Mouse (Mus musculus) kidney, embryonic 16.5 days (tissue): Measurements from ENCODE around the gene Rbfox1. TPM values are rescaled to one million over a fixed set of nuclear protein-coding genes. Genes with fewer than 3 reads are reported as not detected.
A peak's percentile ranks its signal among the peaks of the same experiment; 100 is the strongest.

Experiments used
- ATAC-seq: fragments of 200-750 bp; cut with Nextera tagmentation; 2 replicates; pipeline ENCODE4 v1.8.0; 2017; ENCODE audit warnings: moderate TSS enrichment; ENCODE audit not compliant: low FRiP score, low TSS enrichment
- H3K27ac ChIP-seq: fragments of 300-500 bp; sonication (generic); 2 replicates; pipeline ENCODE4 v1.5.1; 2014; ENCODE audit warnings: low read length
- H3K27me3 ChIP-seq: fragments of 300-500 bp; sonication (generic); 2 replicates; pipeline ENCODE4 v1.6.1; 2014; ENCODE audit warnings: low read length, control low read depth, mixed read lengths; ENCODE audit not compliant: insufficient read depth
- H3K36me3 ChIP-seq: fragments of 300-500 bp; sonication (generic); 2 replicates; pipeline ENCODE4 v1.6.1; 2014; ENCODE audit warnings: low read length, control low read depth, mixed read lengths; ENCODE audit not compliant: insufficient read depth
- H3K4me1 ChIP-seq: fragments of 300-500 bp; sonication (generic); 2 replicates; pipeline ENCODE4 v1.6.1; 2014; ENCODE audit warnings: low read length, control low read depth, mixed read lengths; ENCODE audit not compliant: insufficient read depth
- H3K4me2 ChIP-seq: fragments of 300-500 bp; sonication (generic); replicated peaks from 2 replicates; pipeline ENCODE4 v1.6.1; 2014; ENCODE audit warnings: low read depth, low read length
- H3K4me3 ChIP-seq: fragments of 300-500 bp; sonication (generic); 2 replicates; pipeline ENCODE4 v1.5.1; 2014; ENCODE audit warnings: mild to moderate bottlenecking, low read length
- H3K9ac ChIP-seq: fragments of 300-500 bp; sonication (generic); replicated peaks from 2 replicates; pipeline ENCODE4 v1.6.1; 2014; ENCODE audit warnings: low read length
- H3K9me3 ChIP-seq: fragments of 300-500 bp; sonication (generic); 2 replicates; pipeline ENCODE4 v1.6.1; 2016; ENCODE audit warnings: low read length, control low read depth
- WGBS: fragments of 180-500 bp; shearing (Covaris S2); extraction: QIAGEN DNeasy Blood & Tissue Kit; methylation state at CpG from one replicate; pipeline ENCODE4 v1.1.7; 2014; 5-methylcytosine and 5-hydroxymethylcytosine counted together
- polyA plus RNA-seq: library from polyadenylated mRNA; unstranded; fragments of >200 nt; fragmentation: Nextera tagmentation; extraction: Ambion mirVana; gene quantifications from 2 replicates; pipeline ENCODE4 v1.2.1, GENCODE M21; 2015

Gene Rbfox1
- polyA plus RNA-seq, 1 experiment from 2014 or later = 5.4 TPM

DNA sequence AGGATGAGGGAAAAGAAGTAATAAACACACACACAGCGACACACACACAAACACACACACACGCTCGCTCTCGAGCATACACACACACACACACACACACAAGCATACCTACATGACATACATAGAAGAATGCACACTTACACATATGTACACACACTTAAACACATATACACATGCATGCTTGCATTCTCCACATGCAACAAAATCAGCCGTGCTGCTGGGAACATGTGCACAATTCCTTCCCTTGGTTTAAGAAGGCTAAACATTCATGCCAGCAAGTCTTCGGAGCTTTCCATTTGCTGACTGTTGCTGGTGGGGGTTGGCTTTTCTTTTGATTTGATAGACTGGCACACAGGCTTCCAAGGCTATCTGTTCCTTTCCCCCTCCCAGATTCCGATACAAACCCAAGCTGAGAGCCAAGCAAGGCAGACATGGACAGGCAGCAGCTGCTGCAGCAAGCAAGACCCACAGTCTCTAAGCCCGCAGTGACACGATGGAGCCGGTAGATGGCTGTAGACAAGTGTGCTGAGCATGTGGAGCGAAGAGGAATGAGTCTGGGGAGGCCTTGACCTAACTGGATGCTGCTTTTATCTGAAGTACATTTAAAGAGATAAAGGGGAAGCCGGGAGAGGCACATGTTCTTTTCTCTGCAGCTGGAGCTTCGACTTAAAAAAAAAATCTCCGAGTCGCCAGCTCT lies 954.3 kb downstream of the Rbfox1 start:
- Histone ChIP-seq H3K27me3 (no peaks in the 10 kb centered on the region), H3K4me1 (peaks cover 15% of the 10 kb centered on the region; the same call in 1 of the 2 replicates), H3K4me3 (no peak overlapping the region), H3K9me3 (no peaks in the 10 kb centered on the region), H3K36me3 (no peaks in the 10 kb centered on the region), H3K27ac (peak overlapping the region; percentile 48; the same call in 1 of the 2 replicates), H3K4me2 (peak overlapping the region; percentile 30), H3K9ac (no peak overlapping the region)
- ATAC-seq = peak; percentile 85
- 32% methylated on average over 15 of the region's 15 CpGs for WGBS

DNA sequence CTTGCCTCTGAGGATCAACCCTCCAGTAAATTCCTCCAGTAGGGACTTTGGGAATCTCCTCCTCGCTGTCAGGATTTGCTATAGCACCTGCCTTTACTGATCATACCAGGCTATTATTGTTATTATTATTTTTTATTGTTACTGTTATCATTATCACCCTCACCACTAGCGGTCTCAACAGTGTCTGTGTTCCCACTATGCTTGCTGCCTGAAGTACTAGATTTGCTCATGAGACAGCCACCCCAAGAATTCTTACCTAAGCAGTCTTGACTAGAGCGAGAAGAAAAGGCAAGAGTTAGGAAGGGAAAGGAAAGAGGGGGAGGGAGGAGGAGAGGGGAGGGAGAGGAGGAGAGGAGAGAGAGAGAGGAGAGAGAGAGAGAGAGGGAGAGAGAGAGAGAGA lies 954.9 kb downstream of the Rbfox1 start:
- 44% methylated on average over 3 of the region's 3 CpGs for WGBS
- H3K36me3 ChIP-seq = no peaks in the 10 kb centered on the region

DNA sequence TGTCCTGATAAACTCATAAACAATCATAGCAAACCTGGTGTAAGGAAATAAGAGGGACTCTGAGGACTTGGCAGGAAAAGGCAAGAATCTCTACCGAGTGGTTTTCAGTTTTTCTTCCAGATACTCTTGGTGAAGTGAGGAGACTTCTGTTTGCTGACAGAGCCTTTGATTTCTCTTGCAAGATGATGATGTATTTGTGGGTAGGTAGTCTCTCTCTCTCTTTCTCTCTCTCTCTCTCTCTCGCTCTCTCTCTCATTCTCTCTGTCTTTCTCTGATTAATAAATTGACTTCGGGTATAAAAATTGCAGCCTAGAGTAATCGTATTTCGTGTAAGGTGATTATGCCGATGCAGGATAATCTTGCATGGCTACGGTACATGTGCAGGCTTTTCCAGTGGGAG lies 955.3 kb downstream of the Rbfox1 start:
- Histone ChIP-seq H3K36me3 (no peaks in the 10 kb centered on the region), H3K27ac (peak overlapping the region; percentile 48; the same call in 1 of the 2 replicates), H3K27me3 (no peaks in the 10 kb centered on the region), H3K9ac (0 out of 2 replicates have a peak overlapping the region, but pooled peaks have one; percentile 11), H3K4me2 (peak overlapping the region; percentile 31), H3K4me3 (peak overlapping the region; percentile 27), H3K9me3 (no peaks in the 10 kb centered on the region), H3K4me1 (peaks cover 12% of the 10 kb centered on the region; the same call in 1 of the 2 replicates)
- no peak for ATAC-seq
- 59% methylated on average over 7 of the region's 7 CpGs for WGBS

More for the DNA sequence above, 954.9 kb downstream of the Rbfox1 start:
- 0 out of 2 replicates have a peak, but pooled peaks have one; percentile 46 for ATAC-seq
- peaks cover 14% of the 10 kb centered on the region; the same call in 1 of the 2 replicates for H3K4me1 ChIP-seq
- no peaks in the 10 kb centered on the region for H3K27me3 ChIP-seq
- H3K4me3 ChIP-seq = peak overlapping the region; percentile 27
- peak overlapping the region; percentile 30 for H3K4me2 ChIP-seq
- H3K9ac ChIP-seq = 0 out of 2 replicates have a peak overlapping the region, but pooled peaks have one; percentile 11
- no peaks in the 10 kb centered on the region for H3K9me3 ChIP-seq
- peak overlapping the region; percentile 48; the same call in 1 of the 2 replicates for H3K27ac ChIP-seq

DNA sequence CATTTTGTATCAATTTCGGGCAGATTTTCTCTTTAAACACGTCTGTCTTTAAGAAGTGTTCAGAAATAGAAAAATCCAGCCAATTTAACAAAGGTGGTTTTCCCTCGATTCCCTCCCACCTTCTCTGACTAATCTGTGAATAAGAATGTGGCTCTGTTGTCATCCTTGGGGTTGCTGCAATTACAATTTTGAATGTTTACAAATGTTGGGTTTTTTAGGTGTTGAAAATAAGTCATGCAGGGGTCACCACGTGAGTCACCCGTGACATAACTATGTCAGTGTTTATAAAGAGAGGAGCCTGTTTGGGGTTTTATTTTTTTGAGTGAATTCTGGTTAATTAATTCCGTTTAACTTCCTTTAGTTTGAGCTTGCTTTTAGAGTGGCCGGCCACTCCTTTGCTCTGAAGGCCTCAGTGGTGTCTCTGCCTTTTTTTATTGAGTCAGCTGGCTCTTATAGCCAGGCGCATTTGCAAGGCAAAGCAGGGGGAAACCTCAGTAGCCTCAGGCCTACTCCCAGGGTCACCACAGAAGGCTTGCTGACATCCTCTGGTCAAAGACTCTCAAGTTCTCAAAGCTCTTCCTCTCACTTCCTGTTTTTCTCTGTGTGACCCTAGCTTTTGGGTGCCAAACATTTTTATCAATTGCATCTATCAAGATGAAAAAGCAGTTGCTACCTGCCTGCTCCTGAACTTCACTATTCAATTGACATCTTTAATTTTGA lies 957.1 kb downstream of the Rbfox1 start:
- no peak overlapping the region for H3K4me3 ChIP-seq
- no peak overlapping the region for H3K9ac ChIP-seq
- H3K36me3 ChIP-seq = no peaks in the 10 kb centered on the region
- no peak for ATAC-seq
- H3K4me1 ChIP-seq = peaks cover 12% of the 10 kb centered on the region; the same call in 1 of the 2 replicates
- H3K9me3 ChIP-seq = no peaks in the 10 kb centered on the region
- no peaks in the 10 kb centered on the region for H3K27me3 ChIP-seq
- 0 out of 2 replicates have a peak overlapping the region, but pooled peaks have one; percentile 17 for H3K4me2 ChIP-seq
- H3K27ac ChIP-seq = peak overlapping the region; percentile 40; the same call in 1 of the 2 replicates
- 36% methylated on average over 8 of the region's 8 CpGs for WGBS

DNA sequence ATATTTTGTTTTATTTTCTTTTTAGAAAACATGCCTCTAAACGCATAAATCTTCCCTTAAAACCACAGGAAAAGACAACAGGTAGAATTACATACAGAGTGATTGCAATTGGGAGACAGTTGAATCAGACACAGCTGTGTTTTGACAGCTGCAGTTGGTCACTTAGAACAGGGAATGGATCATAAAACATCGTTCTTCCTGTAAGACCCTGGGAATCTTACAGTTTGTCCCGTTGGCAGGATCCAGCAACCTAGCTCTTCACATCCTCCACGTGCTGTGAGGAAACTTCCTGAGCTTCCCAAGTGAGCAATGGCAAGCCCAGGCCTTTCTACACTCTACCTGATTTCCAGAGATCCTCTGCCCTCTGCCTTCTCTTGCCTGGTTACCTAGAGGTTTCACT lies 959.5 kb downstream of the Rbfox1 start:
- no peaks in the 10 kb centered on the region for H3K36me3 ChIP-seq
- ATAC-seq = peak; percentile 53; the same call in 1 of the 2 replicates
- no peaks in the 10 kb centered on the region for H3K27me3 ChIP-seq
- H3K4me3 ChIP-seq = no peak overlapping the region
- peaks cover 12% of the 10 kb centered on the region; the same call in 1 of the 2 replicates for H3K4me1 ChIP-seq
- H3K27ac ChIP-seq = no peak overlapping the region
- 7% methylated on average over 4 of the region's 4 CpGs for WGBS
- no peaks in the 10 kb centered on the region for H3K9me3 ChIP-seq
- H3K9ac ChIP-seq = no peak overlapping the region
- no peak overlapping the region for H3K4me2 ChIP-seq

DNA sequence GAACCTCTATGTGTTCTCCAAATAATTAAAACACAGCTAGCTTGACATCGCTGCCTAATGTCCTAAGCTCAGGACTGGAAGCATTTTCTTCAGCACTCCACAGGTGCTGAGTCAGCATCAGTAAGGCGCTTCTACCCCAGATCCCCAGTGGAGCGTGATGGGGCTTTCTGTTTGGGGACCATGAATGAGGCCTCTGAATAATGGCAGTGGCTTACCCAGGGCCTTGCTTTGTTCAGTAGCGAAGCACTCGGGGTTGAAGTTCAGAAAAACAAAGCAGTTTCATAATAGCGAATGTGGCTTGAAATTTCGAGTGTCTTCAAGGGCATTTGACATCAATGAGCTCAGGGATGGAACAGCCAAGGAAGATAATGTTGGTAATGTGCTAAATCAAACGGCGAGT lies 966.2 kb downstream of the Rbfox1 start:
- Histone ChIP-seq H3K36me3 (no peaks in the 10 kb centered on the region), H3K4me1 (no peaks in the 10 kb centered on the region), H3K27me3 (no peaks in the 10 kb centered on the region), H3K9me3 (no peaks in the 10 kb centered on the region), H3K9ac (no peak overlapping the region), H3K27ac (no peak overlapping the region), H3K4me3 (no peak overlapping the region), H3K4me2 (no peak overlapping the region)
- WGBS = 71% methylated on average over 9 of the region's 9 CpGs
- no peak for ATAC-seq

DNA sequence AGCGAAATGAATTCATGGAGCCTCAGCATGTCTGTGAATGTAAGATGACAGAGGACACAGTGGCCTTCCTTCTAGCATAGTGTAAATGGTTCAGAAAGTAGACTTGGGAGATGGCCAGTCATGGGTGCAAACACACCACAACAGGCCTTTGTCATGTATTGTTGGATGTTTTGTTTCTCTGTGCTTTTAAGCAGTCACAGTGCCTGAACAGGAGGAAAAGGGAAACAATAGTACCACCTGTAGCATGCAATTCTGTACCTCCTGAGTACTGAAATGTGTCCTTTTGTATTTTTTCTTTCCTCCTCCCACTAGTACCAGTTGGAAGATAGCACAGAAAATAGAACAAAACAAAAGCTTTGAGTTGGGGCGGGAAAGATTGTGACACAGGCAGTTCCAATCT lies 968.6 kb downstream of the Rbfox1 start:
- WGBS = 84% methylated on average over 2 of the region's 2 CpGs
- H3K4me2 ChIP-seq = no peak overlapping the region
- no peaks in the 10 kb centered on the region for H3K4me1 ChIP-seq
- no peak overlapping the region for H3K27ac ChIP-seq
- H3K9ac ChIP-seq = no peak overlapping the region
- no peaks in the 10 kb centered on the region for H3K27me3 ChIP-seq
- ATAC-seq = no peak
- no peak overlapping the region for H3K4me3 ChIP-seq
- H3K36me3 ChIP-seq = no peaks in the 10 kb centered on the region
- no peaks in the 10 kb centered on the region for H3K9me3 ChIP-seq

DNA sequence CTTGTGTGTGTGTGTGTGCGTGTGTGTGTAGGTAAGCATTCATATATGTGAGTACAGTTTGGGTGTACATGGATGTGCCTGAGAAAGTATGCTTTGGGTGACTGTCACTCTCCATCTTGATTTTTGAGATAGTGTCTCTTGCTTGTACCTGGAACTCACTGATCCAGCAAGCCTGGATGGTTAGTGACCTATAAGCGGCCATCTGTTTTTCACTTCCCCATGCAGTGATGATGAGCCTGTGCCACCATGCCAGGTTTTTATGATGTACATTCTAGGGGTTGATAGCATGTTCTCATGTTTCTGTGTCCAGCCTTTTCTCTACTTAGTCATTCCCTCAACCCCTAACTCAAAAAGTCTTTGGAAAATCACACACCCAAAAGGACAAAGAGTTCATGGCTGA lies 976.5 kb downstream of the Rbfox1 start:
- ATAC-seq = no peak
- no peak overlapping the region for H3K27ac ChIP-seq
- no peaks in the 10 kb centered on the region for H3K36me3 ChIP-seq
- H3K9ac ChIP-seq = no peak overlapping the region
- H3K4me3 ChIP-seq = no peak overlapping the region
- H3K4me1 ChIP-seq = no peaks in the 10 kb centered on the region
- no peaks in the 10 kb centered on the region for H3K27me3 ChIP-seq
- no peaks in the 10 kb centered on the region for H3K9me3 ChIP-seq
- H3K4me2 ChIP-seq = no peak overlapping the region
- WGBS = 91% methylated on average over 2 of the region's 2 CpGs

DNA sequence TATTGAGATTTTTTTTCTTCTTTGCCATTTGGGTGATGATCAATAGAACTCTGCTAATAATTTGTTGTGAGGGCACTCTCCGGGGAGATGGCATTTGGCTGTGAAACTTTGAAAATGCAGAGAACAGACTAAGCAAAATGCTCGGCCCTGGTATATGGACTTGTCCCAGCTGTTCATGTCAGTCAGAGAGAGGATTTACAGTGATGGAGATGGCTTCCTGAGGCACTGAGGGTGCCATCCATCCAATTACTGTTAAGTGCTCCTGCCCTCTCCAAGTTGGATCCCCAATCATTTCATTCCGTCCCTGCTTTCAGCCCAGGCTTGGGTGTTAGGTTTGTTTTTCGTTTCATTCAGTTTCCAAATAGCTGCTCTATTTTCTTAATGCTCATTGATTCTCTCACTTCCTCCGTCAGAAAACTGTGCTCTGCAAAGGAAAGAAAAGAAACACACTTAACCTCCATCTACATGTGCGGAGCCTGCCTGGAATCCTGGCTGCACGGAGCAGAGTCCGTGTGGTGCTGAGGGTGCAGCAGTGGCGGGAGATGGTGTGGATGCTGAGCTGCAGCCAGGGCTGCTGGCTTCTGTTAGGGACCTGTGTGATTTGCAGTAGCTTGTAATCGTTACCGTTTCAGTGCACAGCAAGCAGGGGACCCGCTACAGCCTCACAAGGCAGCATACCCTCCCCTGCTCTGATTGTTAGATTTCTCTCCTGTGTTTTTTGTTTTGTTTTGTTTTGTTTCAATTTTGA lies 997.7 kb downstream of the Rbfox1 start:
- Histone ChIP-seq H3K27me3 (no peaks in the 10 kb centered on the region), H3K27ac (no peak overlapping the region), H3K4me1 (no peaks in the 10 kb centered on the region; the same call in 1 of the 2 replicates), H3K36me3 (no peaks in the 10 kb centered on the region), H3K4me2 (peak overlapping the region; percentile 18; the same call in 1 of the 2 replicates), H3K9me3 (no peaks in the 10 kb centered on the region), H3K4me3 (no peak overlapping the region), H3K9ac (0 out of 2 replicates have a peak overlapping the region, but pooled peaks have one; percentile 25)
- ATAC-seq = no peak
- WGBS = 22% methylated on average over 12 of the region's 12 CpGs
